Mouse (Mus musculus): ENCODE measurements around the gene Ddi2. TPM values are rescaled to one million over a fixed set of nuclear protein-coding genes. Genes with fewer than 3 reads are reported as not detected.

Gene Ddi2
- total and polyA plus RNA-seq, 2 experiments from 2014 or later: 11.1 to 20.7 TPM

GRCm38 (mm10) chr4:141628661-141629060 lies 94.6 kb downstream of the Ddi2 start:
- DNase-seq (no peak), ATAC-seq (no peak)
- Histone ChIP-seq H3K4me1 (ENCODE audit: insufficient read depth) (no peaks in the 10 kb centered on the region), H3K27ac (ENCODE audit: low read depth, low read length) (no peak overlapping the region), H3K4me2 (ENCODE audit: low read depth) (no peak overlapping the region), H3K27me3 (ENCODE audit: insufficient read depth, low read length) (no peaks in the 10 kb centered on the region), H3K9me3 (ENCODE audit: low read length) (no peaks in the 10 kb centered on the region), H3K9ac (no peak overlapping the region), H3K36me3 (ENCODE audit: insufficient read depth) (peaks cover 80% of the 10 kb centered on the region), H3K4me3 (ENCODE audit: low read depth, low read length) (no peak overlapping the region)
- no peak for TF ChIP-seq CTCF (IDR thresholded peaks at IDR 0.05; ENCODE audit: low read depth)
- 84% methylated on average over 14 of the region's 14 CpGs for WGBS

Other genes with a start within 250 kb of the Ddi2 start
- 21.7 and 24.7 TPM in 2 replicates for gene Spen, start 184.8 kb downstream of the Ddi2 start, total RNA-seq (2014; rRNA removed)
- 6.0 and 10.7 TPM in 2 replicates for gene Spen, start 184.8 kb downstream of the Ddi2 start, polyA plus RNA-seq (2015; fragmentation: Nextera tagmentation; extraction: Ambion mirVana)
- 20.8 and 22.3 TPM in 2 replicates for gene Fblim1, start 117.3 kb downstream of the Ddi2 start, total RNA-seq (2014; rRNA removed)
- 24.9 and 26.1 TPM in 2 replicates for gene Fblim1, start 117.3 kb downstream of the Ddi2 start, polyA plus RNA-seq (2015; fragmentation: Nextera tagmentation; extraction: Ambion mirVana)
- 0.33 and 0.54 TPM in 2 replicates for gene Tmem82, start 104.8 kb downstream of the Ddi2 start, total RNA-seq (2014; rRNA removed)
- gene Tmem82, start 104.8 kb downstream of the Ddi2 start, polyA plus RNA-seq (2015; fragmentation: Nextera tagmentation; extraction: Ambion mirVana): 0.21 and 0.24 TPM in 2 replicates
- gene Slc25a34, start 99.6 kb downstream of the Ddi2 start, total RNA-seq (2014; rRNA removed): 4.0 and 4.8 TPM in 2 replicates
- 0.72 and 1.1 TPM in 2 replicates for gene Slc25a34, start 99.6 kb downstream of the Ddi2 start, polyA plus RNA-seq (2015; fragmentation: Nextera tagmentation; extraction: Ambion mirVana)
- 27.3 and 33.7 TPM in 2 replicates for gene Plekhm2, start 58.5 kb downstream of the Ddi2 start, total RNA-seq (2014; rRNA removed)
- gene Plekhm2, start 58.5 kb downstream of the Ddi2 start, polyA plus RNA-seq (2015; fragmentation: Nextera tagmentation; extraction: Ambion mirVana): 5.0 and 5.6 TPM in 2 replicates
- 3.1 and 4.8 TPM in 2 replicates for gene Rsc1a1, start 37.8 kb downstream of the Ddi2 start, total RNA-seq (2014; rRNA removed)
- 0.36 and 0.53 TPM in 2 replicates for gene Rsc1a1, start 37.8 kb downstream of the Ddi2 start, polyA plus RNA-seq (2015; fragmentation: Nextera tagmentation; extraction: Ambion mirVana)
- gene Agmat, start 23.3 kb upstream of the Ddi2 start, total RNA-seq (2014; rRNA removed): not detected in 2 replicates
- not detected in 2 replicates for gene Agmat, start 23.3 kb upstream of the Ddi2 start, polyA plus RNA-seq (2015; fragmentation: Nextera tagmentation; extraction: Ambion mirVana)
- gene Dnajc16, start 67.5 kb upstream of the Ddi2 start, total RNA-seq (2014; rRNA removed): 14.3 and 19.2 TPM in 2 replicates
- 4.8 and 6.5 TPM in 2 replicates for gene Dnajc16, start 67.5 kb upstream of the Ddi2 start, polyA plus RNA-seq (2015; fragmentation: Nextera tagmentation; extraction: Ambion mirVana)
- 13.2 and 17.7 TPM in 2 replicates for gene Casp9, start 70.2 kb upstream of the Ddi2 start, total RNA-seq (2014; rRNA removed)
- 10.6 and 14.7 TPM in 2 replicates for gene Casp9, start 70.2 kb upstream of the Ddi2 start, polyA plus RNA-seq (2015; fragmentation: Nextera tagmentation; extraction: Ambion mirVana)
- 0.69 TPM in 1 of 2 replicates, not detected in the other for gene Cela2a, start 102.7 kb upstream of the Ddi2 start, total RNA-seq (2014; rRNA removed)
- 0.18 and 0.39 TPM in 2 replicates for gene Cela2a, start 102.7 kb upstream of the Ddi2 start, polyA plus RNA-seq (2015; fragmentation: Nextera tagmentation; extraction: Ambion mirVana)
- not detected in 2 replicates for gene Ctrc, start 122.9 kb upstream of the Ddi2 start, total RNA-seq (2014; rRNA removed)
- gene Ctrc, start 122.9 kb upstream of the Ddi2 start, polyA plus RNA-seq (2015; fragmentation: Nextera tagmentation; extraction: Ambion mirVana): not detected in 2 replicates
- 24.2 and 30.7 TPM in 2 replicates for gene Efhd2, start 151.5 kb upstream of the Ddi2 start, total RNA-seq (2014; rRNA removed)
- 49.7 and 52.2 TPM in 2 replicates for gene Efhd2, start 151.5 kb upstream of the Ddi2 start, polyA plus RNA-seq (2015; fragmentation: Nextera tagmentation; extraction: Ambion mirVana)

Data from forebrain, postnatal 0 days (tissue).